Mouse (Mus musculus): ENCODE measurements around the gene Pdzrn4. TPM values are rescaled to one million over a fixed set of nuclear protein-coding genes. Genes with fewer than 3 reads are reported as not detected.

The Pdzrn4 gene
- polyA plus RNA-seq, 1 experiment from 2014 or later: 1.0 TPM

DNA sequence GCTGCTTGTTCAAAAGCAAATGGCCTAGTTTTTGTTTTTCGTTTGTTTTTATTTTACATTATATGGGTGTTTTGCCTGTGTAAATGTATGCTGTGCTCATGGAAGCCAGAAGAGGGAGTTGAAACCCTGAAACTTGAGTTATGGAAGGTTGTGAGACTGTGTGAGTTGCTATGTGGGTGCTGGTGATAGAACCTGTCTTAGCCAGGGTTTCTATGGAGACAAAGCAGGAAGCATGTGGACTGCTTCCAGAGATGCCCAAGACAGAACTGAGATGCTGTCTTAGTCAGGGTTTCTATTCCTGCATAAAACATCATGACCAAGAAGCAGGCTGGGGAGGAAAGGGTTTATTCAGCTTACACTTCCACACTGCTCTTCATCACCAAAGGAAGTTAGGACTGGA is 190.8 kb downstream of the Pdzrn4 start:
- H3K27me3 ChIP-seq: no peaks in the 10 kb centered on the region
- no peak overlapping the region for H3K4me3 ChIP-seq (replicated peaks)
- H3K27ac ChIP-seq: no peak overlapping the region
- no peaks in the 10 kb centered on the region for H3K9me3 ChIP-seq
- no peaks in the 10 kb centered on the region for H3K36me3 ChIP-seq
- H3K4me2 ChIP-seq: no peak overlapping the region
- 86% methylated on average over 1 of the region's 1 CpGs for WGBS
- no peak for ATAC-seq (ENCODE audit: insufficient number of reproducible peaks, insufficient read depth, low FRiP score, low TSS enrichment, low read depth)
- H3K4me1 ChIP-seq (replicated peaks): peaks cover 5% of the 10 kb centered on the region
- H3K9ac ChIP-seq (replicated peaks): no peak overlapping the region

- Histone ChIP-seq H3K4me3 (replicated peaks) (no peak overlapping the region), H3K9ac (replicated peaks) (no peak overlapping the region), H3K36me3 (no peaks in the 10 kb centered on the region), H3K27me3 (peaks cover 3% of the 10 kb centered on the region; the same call in 1 of the 2 replicates), H3K4me2 (no peak overlapping the region), H3K9me3 (no peaks in the 10 kb centered on the region), H3K27ac (no peak overlapping the region), H3K4me1 (replicated peaks) (peaks cover 22% of the 10 kb centered on the region)
- WGBS: 46% methylated on average over 2 of the region's 2 CpGs
- ATAC-seq (ENCODE audit: insufficient number of reproducible peaks, insufficient read depth, low FRiP score, low TSS enrichment, low read depth): no peak
Measured at GRCm38 (mm10) chr15:92594721-92595120, 198.0 kb downstream of the Pdzrn4 start.

DNA sequence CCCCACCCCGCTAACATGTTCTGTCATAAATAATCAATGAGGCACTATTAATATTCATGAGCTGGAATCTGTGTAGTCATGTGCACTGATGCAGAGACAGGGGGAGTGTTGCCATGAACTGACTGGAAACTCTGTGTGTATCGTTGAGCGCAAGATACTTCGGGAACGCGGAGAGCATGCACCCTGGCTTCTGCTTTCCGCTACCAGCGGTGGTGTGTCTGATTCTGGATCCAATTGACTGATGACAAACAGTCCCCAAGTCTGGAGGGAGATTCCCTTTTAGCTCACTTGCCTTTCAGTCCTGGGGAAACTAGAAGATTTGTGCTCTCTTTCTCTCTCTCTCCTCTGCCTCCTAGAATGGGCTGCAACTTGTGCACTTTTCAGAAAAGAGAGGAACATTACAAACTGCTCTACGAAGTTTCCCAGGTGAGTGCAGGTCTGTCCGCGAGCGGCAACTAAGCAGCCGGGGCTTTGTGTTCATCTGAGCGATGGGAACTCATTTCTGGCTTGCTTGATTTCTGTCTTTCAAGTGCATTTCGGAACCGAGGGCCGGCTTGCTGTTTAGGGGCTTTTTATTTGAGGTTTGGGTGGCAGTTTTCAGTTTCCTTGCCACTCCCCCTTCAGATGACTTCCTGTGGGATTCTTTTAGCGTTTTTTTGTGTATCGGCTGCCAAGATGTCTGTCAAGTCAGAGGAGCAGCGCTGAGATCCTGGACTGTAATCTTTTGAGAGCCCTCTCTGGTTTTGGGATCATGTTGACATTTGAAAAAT is 200.5 kb downstream of the Pdzrn4 start:
- WGBS: 2% methylated on average over 20 of the region's 20 CpGs

DNA sequence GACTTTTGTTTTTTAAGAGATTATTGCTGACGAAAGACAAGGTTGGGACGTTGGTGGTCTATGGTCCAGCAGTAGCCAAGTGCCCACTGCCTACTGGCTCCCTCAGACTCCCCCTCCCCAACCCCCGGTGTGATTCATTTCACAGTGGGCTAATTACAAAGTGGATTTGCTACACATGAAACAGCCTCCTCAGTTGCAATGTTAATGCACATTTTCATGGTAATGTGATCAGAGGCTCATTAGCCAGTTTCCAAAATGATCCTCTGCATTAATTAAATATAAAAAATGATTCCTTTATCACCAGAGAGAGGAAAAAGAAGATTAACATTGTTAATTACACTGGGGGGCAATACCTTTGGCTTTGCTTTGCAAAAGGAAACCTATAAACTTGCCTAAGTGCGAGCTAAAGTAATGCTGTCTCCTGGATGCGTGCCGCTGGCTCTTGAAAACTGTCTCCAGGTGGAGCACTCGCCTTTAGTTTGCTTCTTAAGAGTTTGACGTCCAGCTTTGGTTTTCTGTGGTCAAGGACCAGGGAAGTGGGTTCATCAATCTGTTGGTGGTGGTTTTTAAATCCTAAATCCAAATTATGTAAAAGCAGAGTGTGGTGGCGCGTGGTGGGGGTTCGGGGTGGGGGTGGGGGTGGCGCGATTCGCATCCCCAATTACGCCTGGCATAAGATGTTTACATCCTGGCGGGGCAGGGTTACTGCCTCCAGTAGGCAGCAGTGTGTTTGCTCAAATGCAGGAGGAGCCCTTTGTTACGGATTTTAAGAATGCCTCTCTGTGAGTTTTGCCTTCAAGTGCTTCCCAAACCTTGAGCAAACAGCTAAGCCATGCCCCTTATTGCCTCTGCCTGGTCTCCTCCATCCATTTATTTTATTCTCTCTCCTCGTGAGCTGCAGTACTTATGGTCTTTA is 202.0 kb downstream of the Pdzrn4 start:
- no peak overlapping the region for H3K9ac ChIP-seq (replicated peaks)
- H3K4me3 ChIP-seq (replicated peaks): peak overlapping the region; percentile 31
- H3K4me2 ChIP-seq: peak overlapping the region; percentile 60
- H3K9me3 ChIP-seq: no peaks in the 10 kb centered on the region; the same call in 1 of the 2 replicates
- no peak overlapping the region for H3K27ac ChIP-seq
- no peak for ATAC-seq (ENCODE audit: insufficient number of reproducible peaks, insufficient read depth, low FRiP score, low TSS enrichment, low read depth)
- no peaks in the 10 kb centered on the region for H3K36me3 ChIP-seq
- H3K4me1 ChIP-seq (replicated peaks): peaks cover 17% of the 10 kb centered on the region
- 2% methylated on average over 18 of the region's 18 CpGs for WGBS
- H3K27me3 ChIP-seq: peaks cover 3% of the 10 kb centered on the region; the same call in 1 of the 2 replicates

More for the DNA sequence above, 200.5 kb downstream of the Pdzrn4 start:
- H3K27me3 ChIP-seq: peaks cover 3% of the 10 kb centered on the region; the same call in 1 of the 2 replicates
- no peak overlapping the region; the same call in 1 of the 2 replicates for H3K27ac ChIP-seq
- H3K4me2 ChIP-seq: peak overlapping the region; percentile 69
- peak overlapping the region; percentile 51; the same call in 1 of the 2 replicates for H3K9ac ChIP-seq (replicated peaks)
- H3K4me3 ChIP-seq (replicated peaks): peak overlapping the region; percentile 41
- H3K4me1 ChIP-seq (replicated peaks): peaks cover 19% of the 10 kb centered on the region
- no peaks in the 10 kb centered on the region for H3K9me3 ChIP-seq
- no peak for ATAC-seq (ENCODE audit: insufficient number of reproducible peaks, insufficient read depth, low FRiP score, low TSS enrichment, low read depth)
- no peaks in the 10 kb centered on the region for H3K36me3 ChIP-seq

DNA sequence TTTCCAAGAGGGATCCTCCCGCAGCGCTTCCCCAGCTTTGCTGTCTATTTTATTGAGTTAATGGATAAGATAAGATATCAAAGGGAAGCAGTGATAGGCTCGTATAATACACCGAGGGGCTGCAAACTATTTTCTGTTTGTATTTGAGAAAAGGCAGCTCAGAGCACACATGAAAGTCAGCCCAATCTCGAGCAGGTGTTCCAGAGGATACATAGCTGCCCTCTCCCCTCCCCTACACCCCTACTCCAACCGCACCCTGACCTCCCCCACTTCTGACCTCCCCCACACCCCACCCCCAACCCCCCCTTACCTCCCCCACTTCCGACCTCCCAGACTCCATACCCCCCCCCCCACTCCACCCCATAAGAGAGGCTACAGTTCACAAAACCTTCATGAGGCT is 202.7 kb downstream of the Pdzrn4 start:
- H3K9ac ChIP-seq (replicated peaks): no peak overlapping the region
- no peaks in the 10 kb centered on the region for H3K36me3 ChIP-seq
- no peaks in the 10 kb centered on the region; the same call in 1 of the 2 replicates for H3K9me3 ChIP-seq
- peaks cover 17% of the 10 kb centered on the region for H3K4me1 ChIP-seq (replicated peaks)
- peak overlapping the region; percentile 60 for H3K4me2 ChIP-seq
- no peak for ATAC-seq (ENCODE audit: insufficient number of reproducible peaks, insufficient read depth, low FRiP score, low TSS enrichment, low read depth)
- WGBS: 11% methylated on average over 7 of the region's 7 CpGs
- no peak overlapping the region for H3K27ac ChIP-seq
- H3K27me3 ChIP-seq: peaks cover 3% of the 10 kb centered on the region; the same call in 1 of the 2 replicates
- peak overlapping the region; percentile 31 for H3K4me3 ChIP-seq (replicated peaks)

GRCm38 (mm10) chr15:92610866-92611265 is 214.2 kb downstream of the Pdzrn4 start:
- H3K36me3 ChIP-seq: no peaks in the 10 kb centered on the region
- H3K4me3 ChIP-seq (replicated peaks): no peak overlapping the region
- no peak overlapping the region for H3K9ac ChIP-seq (replicated peaks)
- 77% methylated on average over 3 of the region's 3 CpGs for WGBS
- no peak for ATAC-seq (ENCODE audit: insufficient number of reproducible peaks, insufficient read depth, low FRiP score, low TSS enrichment, low read depth)
- no peaks in the 10 kb centered on the region for H3K4me1 ChIP-seq (replicated peaks)
- no peaks in the 10 kb centered on the region for H3K9me3 ChIP-seq
- H3K27me3 ChIP-seq: no peaks in the 10 kb centered on the region
- H3K27ac ChIP-seq: no peak overlapping the region
- no peak overlapping the region for H3K4me2 ChIP-seq

DNA sequence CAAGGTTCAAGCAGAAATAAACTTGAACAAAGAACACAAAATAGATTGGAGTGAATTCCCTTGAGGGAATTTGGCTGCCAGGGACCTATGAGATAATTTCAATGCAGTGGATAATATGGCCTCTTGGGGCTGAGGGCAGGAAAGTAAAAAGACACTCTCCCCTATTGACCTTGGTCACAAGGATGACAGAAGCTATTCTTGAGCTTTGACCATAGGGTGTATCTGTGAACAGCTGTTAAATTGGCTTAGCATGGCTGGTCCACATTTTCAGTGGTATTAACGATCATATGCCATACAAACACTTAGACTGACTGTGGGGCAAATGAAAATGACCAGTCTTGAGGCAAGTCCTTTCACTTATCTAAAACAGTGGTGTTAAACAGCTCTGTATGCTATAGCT is 215.7 kb downstream of the Pdzrn4 start:
- H3K27me3 ChIP-seq: no peaks in the 10 kb centered on the region
- ATAC-seq (ENCODE audit: insufficient number of reproducible peaks, insufficient read depth, low FRiP score, low TSS enrichment, low read depth): no peak
- H3K27ac ChIP-seq: no peak overlapping the region
- H3K4me1 ChIP-seq (replicated peaks): no peaks in the 10 kb centered on the region
- H3K36me3 ChIP-seq: no peaks in the 10 kb centered on the region
- no peak overlapping the region for H3K9ac ChIP-seq (replicated peaks)
- WGBS: 79% methylated on average over 1 of the region's 1 CpGs
- H3K4me2 ChIP-seq: no peak overlapping the region
- H3K4me3 ChIP-seq (replicated peaks): no peak overlapping the region
- H3K9me3 ChIP-seq: no peaks in the 10 kb centered on the region

- Histone ChIP-seq H3K36me3 (no peaks in the 10 kb centered on the region), H3K4me1 (replicated peaks) (no peaks in the 10 kb centered on the region), H3K4me3 (replicated peaks) (no peak overlapping the region), H3K9ac (replicated peaks) (no peak overlapping the region), H3K4me2 (no peak overlapping the region), H3K9me3 (no peaks in the 10 kb centered on the region), H3K27me3 (no peaks in the 10 kb centered on the region), H3K27ac (no peak overlapping the region)
- no peak for ATAC-seq (ENCODE audit: insufficient number of reproducible peaks, insufficient read depth, low FRiP score, low TSS enrichment, low read depth)
- WGBS: 90% methylated on average over 3 of the region's 3 CpGs
Measured at GRCm38 (mm10) chr15:92613228-92613627, 216.5 kb downstream of the Pdzrn4 start.

GRCm38 (mm10) chr15:92621731-92622234 is 225.1 kb downstream of the Pdzrn4 start:
- no peak for ATAC-seq (ENCODE audit: insufficient number of reproducible peaks, insufficient read depth, low FRiP score, low TSS enrichment, low read depth)
- Histone ChIP-seq H3K36me3 (no peaks in the 10 kb centered on the region), H3K9ac (replicated peaks) (no peak overlapping the region), H3K4me1 (replicated peaks) (0 out of 2 replicates have a peak, but pooled peaks cover 3% of the 10 kb centered on the region), H3K4me2 (no peak overlapping the region), H3K27ac (no peak overlapping the region), H3K9me3 (no peaks in the 10 kb centered on the region), H3K4me3 (replicated peaks) (no peak overlapping the region), H3K27me3 (no peaks in the 10 kb centered on the region)
- WGBS: 69% methylated on average over 9 of the region's 9 CpGs

DNA sequence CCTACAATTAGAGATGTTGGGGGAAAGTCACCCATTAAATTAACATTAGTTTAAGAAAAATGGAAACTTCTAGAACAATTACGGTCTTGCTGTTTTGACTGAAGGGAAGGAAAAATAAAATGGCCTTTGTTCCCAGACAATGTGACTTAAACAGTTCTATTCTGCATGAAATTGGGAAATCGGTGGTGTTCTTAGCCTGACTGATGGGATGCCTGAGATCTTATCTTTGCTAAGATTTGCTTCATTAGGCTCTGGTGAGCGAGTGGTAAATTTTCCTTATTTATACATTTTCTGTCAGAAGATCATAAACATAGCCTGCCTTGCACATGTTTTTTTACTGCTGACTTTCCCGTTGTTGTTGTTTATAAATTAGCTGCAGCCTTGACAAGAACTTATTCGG is 225.6 kb downstream of the Pdzrn4 start:
- Histone ChIP-seq H3K9me3 (no peaks in the 10 kb centered on the region), H3K27me3 (no peaks in the 10 kb centered on the region), H3K27ac (no peak overlapping the region), H3K4me1 (replicated peaks) (0 out of 2 replicates have a peak, but pooled peaks cover 3% of the 10 kb centered on the region), H3K4me3 (replicated peaks) (no peak overlapping the region), H3K36me3 (no peaks in the 10 kb centered on the region), H3K4me2 (no peak overlapping the region), H3K9ac (replicated peaks) (no peak overlapping the region)
- ATAC-seq (ENCODE audit: insufficient number of reproducible peaks, insufficient read depth, low FRiP score, low TSS enrichment, low read depth): no peak
- whole genome bisulfite sequencing: 57% methylated on average over 5 of the region's 5 CpGs

- Histone ChIP-seq H3K27ac (no peak overlapping the region), H3K4me2 (no peak overlapping the region), H3K9ac (replicated peaks) (no peak overlapping the region), H3K4me3 (replicated peaks) (no peak overlapping the region), H3K27me3 (no peaks in the 10 kb centered on the region), H3K36me3 (no peaks in the 10 kb centered on the region), H3K9me3 (no peaks in the 10 kb centered on the region), H3K4me1 (replicated peaks) (peaks cover 11% of the 10 kb centered on the region; the same call in 1 of the 2 replicates)
- WGBS: 67% methylated on average over 2 of the region's 2 CpGs
- ATAC-seq (ENCODE audit: insufficient number of reproducible peaks, insufficient read depth, low FRiP score, low TSS enrichment, low read depth): no peak
Measured at GRCm38 (mm10) chr15:92629172-92629571, 232.5 kb downstream of the Pdzrn4 start.
